Mouse (Mus musculus): ENCODE results near the gene Faap100. TPM values are rescaled to one million over a fixed set of nuclear protein-coding genes. Genes with fewer than 3 reads are reported as not detected.

Faap100 gene
- total and polyA plus RNA-seq, 3 experiments: 7.7 to 17.7 (median 14.3) TPM

DNA sequence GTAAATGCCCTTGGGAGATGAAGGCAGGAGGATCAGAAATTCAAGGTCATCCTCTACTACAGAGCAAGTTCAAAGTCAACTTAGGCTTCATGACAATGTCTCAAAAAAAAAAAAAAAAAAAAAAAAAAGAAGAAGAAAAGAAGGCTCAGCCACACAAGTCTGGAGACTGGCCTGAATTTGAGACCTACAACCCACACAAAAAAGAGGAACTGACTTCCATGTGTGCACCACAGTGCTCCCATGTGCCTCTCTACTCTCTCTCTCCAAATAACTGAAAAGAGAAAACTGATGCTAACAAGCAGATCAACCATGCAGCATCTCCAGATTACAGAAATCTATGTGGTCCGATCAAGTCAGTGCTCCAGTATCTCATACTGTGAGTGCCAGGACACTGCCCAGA, 26.2 kb upstream of the Faap100 start:
- no peaks in the 10 kb centered on the region for H3K27me3 ChIP-seq (replicated peaks)
- in situ Hi-C loops (cut with MboI; ENCODE audit: low pct_ligation_motif_present, low pct_unique_long_range_greater_than_20kb, low sequenced_read_pairs) (no loop called here), dilution Hi-C loops (cut with MboI; ENCODE audit: extremely low pct_ligation_motif_present, extremely low pct_unique_long_range_greater_than_20kb, low sequenced_read_pairs) (no loop called here)
- H3K4me2 ChIP-seq (ENCODE audit: insufficient read depth, low read depth, poor library complexity, severe bottlenecking): no peak overlapping the region
- no peak overlapping the region for H3K9ac ChIP-seq (ENCODE audit: insufficient read depth, low read depth)
- no peak overlapping the region for H3K4me3 ChIP-seq (replicated peaks in 1 of 3; ENCODE audit: low read depth in 2 of 3, low read length in 2 of 3, poor library complexity in 1 of 3)
- peak; percentile 57 for DNase-seq (ENCODE audit: extremely low read depth)
- no peaks in the 10 kb centered on the region for H3K9me3 ChIP-seq (replicated peaks; ENCODE audit: low read length)
- peaks cover 77 to 97% of the 10 kb centered on the region in 2 experiments for H3K36me3 ChIP-seq (replicated peaks in 1 of 2; ENCODE audit: control insufficient read depth in 1 of 2, insufficient read depth in 1 of 2, low read length in 1 of 2)
- 0 out of 2 replicates have a peak, but pooled peaks cover 3% of the 10 kb centered on the region for H3K79me2 ChIP-seq (replicated peaks; ENCODE audit: control insufficient read depth, extremely low read depth, insufficient read depth, poor library complexity, severe bottlenecking)
- H3K4me1 ChIP-seq (ENCODE audit: control insufficient read depth in 1 of 2, insufficient read depth in 2 of 2): peaks cover 5 to 26% of the 10 kb centered on the region in 2 experiments
- TF ChIP-seq NRF1 (IDR thresholded peaks at IDR 0.05; ENCODE audit: low read depth, low read length) (no peak), SIN3A (IDR thresholded peaks at IDR 0.05; ENCODE audit: low read length) (no peak), EP300 (IDR thresholded peaks at IDR 0.05; ENCODE audit: low read length) (peak; percentile 42; the same call in 1 of the 2 replicates), MAX (IDR thresholded peaks at IDR 0.05; ENCODE audit: low read length) (peak; percentile 62; the same call in 1 of the 2 replicates), ETS1 (conservative IDR thresholded peaks at IDR 0.05; ENCODE audit: low read depth, low read length) (no peak), CHD2 (IDR thresholded peaks at IDR 0.05; ENCODE audit: low read length) (no peak), POLR2A (IDR thresholded peaks at IDR 0.05; ENCODE audit: low read depth, low read length) (no peak), TBP (conservative IDR thresholded peaks at IDR 0.05; ENCODE audit: low read depth, low read length) (no peak), ZMIZ1 (IDR thresholded peaks at IDR 0.05; ENCODE audit: low read depth, low read length) (no peak), ZKSCAN1 (IDR thresholded peaks at IDR 0.05; ENCODE audit: borderline replicate concordance, low read depth, low read length) (no peak), RCOR1 (conservative IDR thresholded peaks at IDR 0.05; ENCODE audit: low read depth, low read length) (no peak), RAD21 (IDR thresholded peaks at IDR 0.05; ENCODE audit: low read depth, low read length) (no peak), NELFE (IDR thresholded peaks at IDR 0.05; ENCODE audit: low read depth, low read length) (no peak), MYC (IDR thresholded peaks at IDR 0.05; ENCODE audit: low read depth, low read length) (peak; percentile 97), BHLHE40 (IDR thresholded peaks at IDR 0.05; ENCODE audit: low read depth, low read length) (0 out of 2 replicates have a peak, but pooled peaks have one; percentile 31), JUN (IDR thresholded peaks at IDR 0.05; ENCODE audit: insufficient read depth, low read depth, low read length) (no peak), UBTF (IDR thresholded peaks at IDR 0.05; ENCODE audit: low read depth, low read length) (no peak), MAFK (IDR thresholded peaks at IDR 0.05; ENCODE audit: insufficient replicate concordance, low read length) (no peak), JUND (conservative IDR thresholded peaks at IDR 0.05; ENCODE audit: low read depth, low read length) (no peak), HCFC1 (IDR thresholded peaks at IDR 0.05; ENCODE audit: low read depth, low read length) (no peak), USF2 (conservative IDR thresholded peaks at IDR 0.05; ENCODE audit: low read depth, low read length) (no peak), SMC3 (IDR thresholded peaks at IDR 0.05; ENCODE audit: low read depth, low read length) (no peak), MEF2A (IDR thresholded peaks at IDR 0.05; ENCODE audit: borderline replicate concordance, low read depth, low read length) (no peak), GABPA (IDR thresholded peaks at IDR 0.05; ENCODE audit: insufficient replicate concordance, low read depth, low read length) (no peak), ELF1 (IDR thresholded peaks at IDR 0.05; ENCODE audit: low read depth, low read length) (no peak), IRF4 (IDR thresholded peaks at IDR 0.05; ENCODE audit: low read depth, low read length) (no peak), CTCF (conservative IDR thresholded peaks at IDR 0.05 in 1 of 2, IDR thresholded peaks at IDR 0.05 in 1 of 2; ENCODE audit: low read depth in 2 of 2, low read length in 2 of 2) (no peak), MAZ (IDR thresholded peaks at IDR 0.05; ENCODE audit: low read depth, low read length) (no peak), MXI1 (IDR thresholded peaks at IDR 0.05; ENCODE audit: low read depth, low read length) (no peak), ZC3H11A (IDR thresholded peaks at IDR 0.05; ENCODE audit: low read depth, low read length) (no peak), KAT2A (IDR thresholded peaks at IDR 0.05; ENCODE audit: insufficient replicate concordance, low read length) (0 out of 2 replicates have a peak, but pooled peaks have one; percentile 23), ZNF384 (IDR thresholded peaks at IDR 0.05; ENCODE audit: low read depth, low read length) (peak; percentile 90), TCF12 (IDR thresholded peaks at IDR 0.05; ENCODE audit: low read depth, low read length) (no peak), PAX5 (IDR thresholded peaks at IDR 0.05; ENCODE audit: low read length) (no peak), E2F4 (IDR thresholded peaks at IDR 0.05; ENCODE audit: insufficient replicate concordance, low read depth, low read length) (no peak), CHD1 (IDR thresholded peaks at IDR 0.05; ENCODE audit: low read depth, low read length) (no peak), USF1 (IDR thresholded peaks at IDR 0.05; ENCODE audit: low read depth, low read length) (no peak), POLR2AphosphoS2 (IDR thresholded peaks at IDR 0.05; ENCODE audit: low read depth, low read length) (no peak)
- H3K27ac ChIP-seq (ENCODE audit: insufficient read depth, low read depth): no peak overlapping the region
